Mouse (Mus musculus) hindbrain, embryonic 15.5 days (tissue): ENCODE data around the gene Heatr4. TPM values are rescaled to one million over a fixed set of nuclear protein-coding genes. Genes with fewer than 3 reads are reported as not detected.
A peak's percentile ranks its signal among the peaks of the same experiment; 100 is the strongest.

Experiments
- ATAC-seq: fragments of 200-750 bp; cut with Nextera tagmentation; 2 replicates; pipeline ENCODE4 v1.8.0; 2017; ENCODE audit warnings: low read depth, moderate number of reproducible peaks, moderate TSS enrichment; ENCODE audit not compliant: low FRiP score
- H3K27ac ChIP-seq: fragments of 300-500 bp; sonication (generic); replicated peaks from 2 replicates; pipeline ENCODE4 v1.5.1; 2015; ENCODE audit warnings: mild to moderate bottlenecking, inconsistent platforms
- H3K27me3 ChIP-seq: fragments of 300-500 bp; sonication (generic); 2 replicates; pipeline ENCODE4 v1.6.1; 2015; ENCODE audit warnings: control low read depth, inconsistent platforms
- H3K36me3 ChIP-seq: fragments of 300-500 bp; sonication (generic); 2 replicates; pipeline ENCODE4 v1.6.1; 2015; ENCODE audit warnings: control low read depth, inconsistent platforms
- H3K4me1 ChIP-seq: fragments of 300-500 bp; sonication (generic); replicated peaks from 2 replicates; pipeline ENCODE4 v1.6.1; 2015; ENCODE audit warnings: control low read depth, inconsistent platforms
- H3K4me2 ChIP-seq: fragments of 300-500 bp; sonication (generic); 2 replicates; pipeline ENCODE4 v1.6.1; 2015; ENCODE audit warnings: moderate library complexity, mild to moderate bottlenecking, inconsistent platforms
- H3K4me3 ChIP-seq: fragments of 300-500 bp; sonication (generic); 2 replicates; pipeline ENCODE4 v1.5.1; 2015; ENCODE audit warnings: mild to moderate bottlenecking, inconsistent platforms
- H3K9ac ChIP-seq: fragments of 300-500 bp; sonication (generic); 2 replicates; pipeline ENCODE4 v1.6.1; 2015; ENCODE audit warnings: inconsistent platforms
- H3K9me3 ChIP-seq: fragments of 300-500 bp; sonication (generic); 2 replicates; pipeline ENCODE4 v1.6.1; 2016; ENCODE audit warnings: control low read depth, inconsistent platforms
- WGBS: fragments of 180-500 bp; shearing (Covaris S2); methylation state at CpG from one replicate; pipeline ENCODE4 v1.1.7; 2015; 5-methylcytosine and 5-hydroxymethylcytosine counted together
- polyA plus RNA-seq: library from polyadenylated mRNA; unstranded; fragments of >200 nt; fragmentation: Nextera tagmentation; extraction: Ambion mirVana; gene quantifications from 2 replicates; pipeline ENCODE4 v1.2.1, GENCODE M21; 2015

The Heatr4 gene
- polyA plus RNA-seq, 1 experiment from 2014 or later, result not detected

GRCm38 (mm10) chr12:83989378-83989777, 4.7 kb upstream of the Heatr4 start:
- Histone ChIP-seq H3K4me3 (no peak overlapping the region), H3K4me2 (0 out of 2 replicates have a peak overlapping the region, but pooled peaks have one; percentile 62), H3K9me3 (no peaks in the 10 kb centered on the region), H3K36me3 (no peaks in the 10 kb centered on the region), H3K9ac (no peak overlapping the region), H3K27me3 (no peaks in the 10 kb centered on the region), H3K27ac (no peak overlapping the region), H3K4me1 (peaks cover 9% of the 10 kb centered on the region)
- 98% methylated on average over 4 of the region's 4 CpGs for WGBS
- ATAC-seq, result no peak

GRCm38 (mm10) chr12:83988483-83988882, 3.8 kb upstream of the Heatr4 start:
- H3K27me3 ChIP-seq, result no peaks in the 10 kb centered on the region
- peak overlapping the region; percentile 60 for H3K4me3 ChIP-seq
- H3K9me3 ChIP-seq, result no peaks in the 10 kb centered on the region
- no peaks in the 10 kb centered on the region for H3K36me3 ChIP-seq
- WGBS, result 76% methylated on average over 4 of the region's 4 CpGs
- H3K27ac ChIP-seq, result peak overlapping the region; percentile 91
- no peak for ATAC-seq
- H3K4me1 ChIP-seq, result peaks cover 9% of the 10 kb centered on the region
- H3K9ac ChIP-seq, result peak overlapping the region; percentile 72
- H3K4me2 ChIP-seq, result peak overlapping the region; percentile 62

- Histone ChIP-seq H3K9ac (peak within 1 kb of the TSS; percentile 72), H3K27ac (peak within 1 kb of the TSS; percentile 91), H3K27me3 (no peaks in the 10 kb centered on the region), H3K36me3 (no peaks in the 10 kb centered on the region), H3K9me3 (no peaks in the 10 kb centered on the region), H3K4me1 (peaks cover 9% of the 10 kb centered on the region), H3K4me3 (peak within 1 kb of the TSS; percentile 60), H3K4me2 (peak within 1 kb of the TSS; percentile 62)
- WGBS, result under 1% methylated on average over 80 of the region's 80 CpGs
- peak; percentile 94 for ATAC-seq
Observed at GRCm38 (mm10) chr12:83987583-83988441, 3.2 kb upstream of the Heatr4 start, which contains the start of gene Acot2. Acot2 (plus strand) TSS chr12:83987861.

DNA sequence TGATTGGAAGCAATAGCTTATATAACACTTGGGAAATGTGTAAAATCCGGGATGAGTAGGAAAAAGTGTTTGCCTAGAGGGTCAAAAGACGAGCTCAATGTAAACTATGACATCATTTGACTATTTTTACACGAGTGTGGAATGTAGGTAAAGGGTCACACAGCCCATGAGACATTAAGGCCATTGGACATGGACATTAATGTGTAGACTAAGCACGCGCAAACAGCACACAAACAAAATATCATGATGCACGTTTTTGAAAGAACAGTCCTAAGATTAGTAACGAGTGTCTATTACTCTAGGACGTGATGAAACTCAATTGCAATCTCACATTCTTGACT, 2.6 kb upstream of the Heatr4 start:
- Histone ChIP-seq H3K27ac (peak overlapping the region; percentile 91), H3K4me1 (peaks cover 9% of the 10 kb centered on the region), H3K4me2 (peak overlapping the region; percentile 62), H3K4me3 (peak overlapping the region; percentile 60), H3K9me3 (no peaks in the 10 kb centered on the region), H3K9ac (peak overlapping the region; percentile 72; the same call in 1 of the 2 replicates), H3K27me3 (no peaks in the 10 kb centered on the region), H3K36me3 (no peaks in the 10 kb centered on the region)
- 36% methylated on average over 8 of the region's 8 CpGs for WGBS
- no peak for ATAC-seq

DNA sequence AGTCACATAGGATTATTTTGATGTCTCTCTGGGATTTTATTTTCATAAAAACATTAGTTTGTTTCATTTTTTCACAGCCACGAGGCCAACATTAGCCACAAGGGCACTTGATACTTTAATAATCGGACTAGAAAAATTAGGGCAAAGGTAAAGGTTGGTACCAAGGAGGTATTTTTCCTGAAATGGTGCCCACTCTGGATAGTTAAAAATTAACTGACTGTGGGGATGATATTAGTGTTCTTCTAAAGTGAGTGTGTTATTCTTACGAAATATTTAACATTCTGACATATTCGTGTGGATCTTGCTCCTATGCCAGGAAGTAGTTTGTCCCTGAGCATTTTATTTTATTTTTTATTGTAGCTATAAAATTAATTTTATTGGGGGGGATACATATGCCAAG, 3.0 kb downstream of the Heatr4 start:
- Histone ChIP-seq H3K27ac (no peak overlapping the region), H3K9ac (no peak overlapping the region), H3K4me2 (no peak overlapping the region), H3K4me1 (no peaks in the 10 kb centered on the region), H3K4me3 (no peak overlapping the region), H3K27me3 (no peaks in the 10 kb centered on the region), H3K36me3 (no peaks in the 10 kb centered on the region), H3K9me3 (no peaks in the 10 kb centered on the region)
- ATAC-seq, result no peak
- WGBS, result 93% methylated on average over 4 of the region's 4 CpGs

DNA sequence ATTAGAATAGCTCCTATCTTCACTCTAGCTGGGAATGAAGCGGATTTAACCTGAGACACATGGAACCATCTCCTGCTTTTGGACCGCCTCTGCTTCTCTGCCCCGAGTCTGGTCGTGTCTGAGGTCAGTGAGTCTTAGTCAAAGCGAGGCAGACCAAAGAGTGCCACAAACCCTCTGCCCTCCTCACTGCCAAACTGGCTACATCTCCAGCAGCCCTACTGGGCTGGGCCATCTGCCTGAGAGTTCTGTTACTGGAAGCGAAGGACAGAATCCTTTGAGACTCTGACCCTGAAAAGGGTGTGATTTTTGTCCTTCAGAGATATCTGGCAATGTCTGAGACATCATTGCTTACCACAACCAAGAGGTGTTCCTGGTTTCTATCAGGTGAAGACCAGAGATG, 5.8 kb downstream of the Heatr4 start:
- no peaks in the 10 kb centered on the region for H3K9me3 ChIP-seq
- WGBS, result 89% methylated on average over 6 of the region's 6 CpGs
- no peak overlapping the region for H3K4me3 ChIP-seq
- no peaks in the 10 kb centered on the region for H3K27me3 ChIP-seq
- no peaks in the 10 kb centered on the region for H3K4me1 ChIP-seq
- no peak overlapping the region for H3K9ac ChIP-seq
- no peak overlapping the region for H3K4me2 ChIP-seq
- no peak overlapping the region for H3K27ac ChIP-seq
- H3K36me3 ChIP-seq, result no peaks in the 10 kb centered on the region
- no peak for ATAC-seq

DNA sequence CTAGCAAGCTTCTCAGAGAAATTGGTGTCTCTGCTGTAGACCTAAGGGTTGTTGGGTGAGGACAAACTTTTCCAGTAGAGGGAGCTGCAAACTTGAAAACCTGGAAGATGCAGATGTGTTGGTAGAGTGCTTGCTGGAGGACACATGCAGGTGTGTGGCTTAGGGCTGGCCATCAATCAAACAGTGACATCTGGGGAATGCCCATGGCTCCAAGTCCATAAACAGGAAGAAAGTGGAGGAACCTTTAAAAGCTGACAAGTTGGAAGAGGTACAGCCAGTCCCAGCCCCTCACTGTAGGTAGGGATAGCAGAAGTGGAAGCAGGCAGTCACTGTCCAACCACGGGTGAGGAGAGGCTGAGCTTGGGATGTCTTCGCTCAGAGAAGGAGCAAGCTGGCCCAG, 12.5 kb downstream of the Heatr4 start:
- H3K27me3 ChIP-seq, result no peaks in the 10 kb centered on the region
- no peak overlapping the region for H3K9ac ChIP-seq
- no peaks in the 10 kb centered on the region for H3K36me3 ChIP-seq
- no peaks in the 10 kb centered on the region for H3K9me3 ChIP-seq
- H3K4me1 ChIP-seq, result no peaks in the 10 kb centered on the region
- no peak for ATAC-seq
- no peak overlapping the region for H3K4me3 ChIP-seq
- H3K27ac ChIP-seq, result no peak overlapping the region
- 76% methylated on average over 2 of the region's 2 CpGs for WGBS
- no peak overlapping the region for H3K4me2 ChIP-seq

GRCm38 (mm10) chr12:83965235-83965634, 19.4 kb downstream of the Heatr4 start:
- H3K9ac ChIP-seq, result no peak overlapping the region
- no peaks in the 10 kb centered on the region for H3K4me1 ChIP-seq
- H3K27ac ChIP-seq, result no peak overlapping the region
- no peak overlapping the region for H3K4me3 ChIP-seq
- no peak for ATAC-seq
- no peaks in the 10 kb centered on the region for H3K9me3 ChIP-seq
- 87% methylated on average over 7 of the region's 7 CpGs for WGBS
- H3K27me3 ChIP-seq, result no peaks in the 10 kb centered on the region
- no peak overlapping the region for H3K4me2 ChIP-seq
- H3K36me3 ChIP-seq, result no peaks in the 10 kb centered on the region

- no peak overlapping the region for H3K9ac ChIP-seq
- peaks cover 6% of the 10 kb centered on the region for H3K36me3 ChIP-seq
- no peak overlapping the region for H3K4me2 ChIP-seq
- ATAC-seq, result no peak
- no peak overlapping the region for H3K4me3 ChIP-seq
- 94% methylated on average over 9 of the region's 9 CpGs for WGBS
- peaks cover 5% of the 10 kb centered on the region for H3K4me1 ChIP-seq
- no peaks in the 10 kb centered on the region for H3K27me3 ChIP-seq
- no peak overlapping the region for H3K27ac ChIP-seq
- no peaks in the 10 kb centered on the region for H3K9me3 ChIP-seq
Observed at GRCm38 (mm10) chr12:83958278-83958677, 26.4 kb downstream of the Heatr4 start.

DNA sequence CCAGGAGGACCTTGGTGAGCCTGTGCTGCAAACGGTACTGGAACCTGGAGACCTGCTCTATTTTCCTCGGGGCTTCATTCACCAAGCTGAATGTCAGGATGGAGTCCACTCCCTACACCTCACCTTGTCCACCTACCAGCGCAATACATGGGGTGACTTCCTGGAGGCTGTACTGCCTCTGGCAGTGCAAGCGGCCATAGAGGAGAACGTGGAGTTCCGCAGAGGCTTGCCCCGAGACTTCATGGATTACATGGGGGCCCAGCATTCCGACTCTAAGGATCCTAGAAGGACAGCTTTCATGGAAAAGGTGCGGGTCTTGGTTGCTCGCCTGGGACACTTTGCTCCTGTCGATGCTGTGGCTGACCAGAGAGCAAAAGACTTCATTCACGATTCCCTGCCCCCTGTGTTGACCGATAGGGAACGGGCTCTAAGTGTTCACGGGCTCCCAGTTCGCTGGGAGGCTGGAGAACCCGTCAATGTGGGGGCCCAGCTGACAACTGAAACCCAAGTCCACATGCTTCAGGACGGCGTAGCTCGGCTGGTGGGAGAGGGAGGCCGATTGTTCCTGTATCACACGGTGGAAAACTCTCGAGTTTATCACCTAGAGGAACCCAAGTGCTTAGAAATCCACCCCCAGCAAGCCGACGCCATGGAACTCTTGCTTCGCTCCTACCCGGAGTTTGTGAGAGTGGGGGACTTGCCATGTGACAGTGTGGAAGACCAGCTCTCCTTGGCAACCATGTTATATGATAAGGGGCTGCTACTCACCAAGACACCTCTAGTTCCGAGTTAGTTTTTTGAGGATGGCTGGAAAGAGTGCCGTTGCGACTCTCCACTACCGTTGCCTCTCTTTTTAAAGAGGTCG, 32.7 kb downstream of the Heatr4 start:
- H3K9ac ChIP-seq, result peak overlapping the region; percentile 65
- peak overlapping the region; percentile 85 for H3K4me2 ChIP-seq
- 68% methylated on average over 32 of the region's 32 CpGs for WGBS
- no peaks in the 10 kb centered on the region for H3K27me3 ChIP-seq
- H3K4me1 ChIP-seq, result peaks cover 33% of the 10 kb centered on the region
- H3K4me3 ChIP-seq, result peak overlapping the region; percentile 98
- H3K9me3 ChIP-seq, result no peaks in the 10 kb centered on the region
- no peak for ATAC-seq
- H3K36me3 ChIP-seq, result peaks cover 9% of the 10 kb centered on the region
- H3K27ac ChIP-seq, result peak overlapping the region; percentile 86; the same call in 1 of the 2 replicates

DNA sequence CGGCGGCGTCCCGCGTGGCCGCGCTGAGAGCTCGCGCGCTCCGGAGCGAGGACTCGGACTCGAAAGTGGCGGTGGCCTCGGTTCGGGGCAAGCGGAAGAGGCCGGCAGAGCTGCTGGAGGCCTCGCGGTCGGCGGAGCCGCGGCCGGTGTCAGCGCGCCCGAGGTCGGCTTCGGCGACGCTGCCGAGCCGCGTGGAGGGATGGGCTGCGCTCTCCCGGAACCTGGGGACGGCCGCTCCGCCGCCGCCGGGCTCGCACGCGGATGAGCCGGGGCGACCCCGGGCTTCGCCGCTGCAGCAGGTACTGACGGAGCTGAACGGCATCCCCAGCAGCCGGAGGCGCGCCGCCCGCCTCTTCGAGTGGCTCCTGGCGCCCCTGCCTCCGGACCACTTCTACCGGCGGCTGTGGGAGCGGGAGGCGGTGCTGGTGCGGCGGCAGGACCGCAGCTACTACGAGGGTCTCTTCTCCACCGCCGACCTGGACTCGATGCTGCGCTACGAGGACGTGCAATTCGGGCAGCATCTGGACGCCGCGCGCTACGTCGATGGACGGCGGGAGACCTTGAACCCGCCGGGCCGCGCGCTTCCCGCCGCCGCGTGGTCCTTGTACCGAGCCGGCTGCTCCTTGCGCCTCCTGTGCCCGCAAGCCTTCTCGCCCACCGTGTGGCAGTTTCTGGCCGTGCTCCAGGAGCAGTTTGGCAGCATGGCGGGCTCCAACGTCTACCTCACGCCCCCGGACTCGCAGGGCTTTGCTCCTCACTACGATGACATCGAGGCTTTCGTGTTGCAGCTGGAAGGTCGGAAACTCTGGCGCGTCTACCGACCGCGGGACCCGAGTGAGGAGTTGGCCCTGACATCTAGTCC, 33.6 kb downstream of the Heatr4 start:
- ATAC-seq, result peak; percentile 68; the same call in 1 of the 2 replicates
- Histone ChIP-seq H3K27ac (peak overlapping the region; percentile 86), H3K27me3 (no peaks in the 10 kb centered on the region), H3K4me1 (peaks cover 33% of the 10 kb centered on the region), H3K9ac (peak overlapping the region; percentile 65), H3K4me3 (peak overlapping the region; percentile 98), H3K9me3 (no peaks in the 10 kb centered on the region), H3K4me2 (peak overlapping the region; percentile 85), H3K36me3 (peaks cover 8% of the 10 kb centered on the region)
- WGBS, result under 1% methylated on average over 113 of the region's 116 CpGs
